Mouse (Mus musculus): ENCODE data around the gene Satb2. TPM values are rescaled to one million over a fixed set of nuclear protein-coding genes. Genes with fewer than 3 reads are reported as not detected.

Gene Satb2
- polyA plus RNA-seq, 1 experiment: 1.00 TPM

- no peak overlapping the region for H3K27ac ChIP-seq (ENCODE audit: control insufficient read depth, insufficient read depth, low read depth, low read length, poor library complexity)
- no peak for TF ChIP-seq CTCF (IDR thresholded peaks at IDR 0.05; ENCODE audit: control insufficient read depth, insufficient read depth, low read length)
- no peak for TF ChIP-seq POLR2A (IDR thresholded peaks at IDR 0.05; ENCODE audit: borderline replicate concordance, control insufficient read depth, low read depth, low read length)
Observed at GRCm38 (mm10) chr1:56833307-56833706, 145.1 kb downstream of the Satb2 start.

GRCm38 (mm10) chr1:56832738-56833137, 145.7 kb downstream of the Satb2 start:
- 72% methylated on average over 8 of the region's 8 CpGs for WGBS
- H3K4me1 ChIP-seq (ENCODE audit: control insufficient read depth, insufficient read depth, low read length): no peaks in the 10 kb centered on the region; the same call in 1 of the 2 replicates
- H3K27ac ChIP-seq (ENCODE audit: control insufficient read depth, insufficient read depth, low read depth, low read length, poor library complexity): no peak overlapping the region
- TF ChIP-seq POLR2A (IDR thresholded peaks at IDR 0.05; ENCODE audit: borderline replicate concordance, control insufficient read depth, low read depth, low read length) (no peak), CTCF (IDR thresholded peaks at IDR 0.05; ENCODE audit: control insufficient read depth, insufficient read depth, low read length) (no peak)
- H3K4me3 ChIP-seq (replicated peaks; ENCODE audit: control insufficient read depth, low read depth, low read length): no peak overlapping the region

More at GRCm38 (mm10) chr1:56833307-56833706, 145.1 kb downstream of the Satb2 start:
- WGBS: 72% methylated on average over 6 of the region's 6 CpGs
- Histone ChIP-seq H3K4me3 (replicated peaks; ENCODE audit: control insufficient read depth, low read depth, low read length) (no peak overlapping the region), H3K4me1 (ENCODE audit: control insufficient read depth, insufficient read depth, low read length) (no peaks in the 10 kb centered on the region; the same call in 1 of the 2 replicates)

GRCm38 (mm10) chr1:56822735-56823134, 155.7 kb downstream of the Satb2 start:
- Histone ChIP-seq H3K4me3 (replicated peaks; ENCODE audit: control insufficient read depth, low read depth, low read length) (no peak overlapping the region), H3K27ac (ENCODE audit: control insufficient read depth, insufficient read depth, low read depth, low read length, poor library complexity) (no peak overlapping the region), H3K4me1 (ENCODE audit: control insufficient read depth, insufficient read depth, low read length) (no peaks in the 10 kb centered on the region)
- TF ChIP-seq POLR2A (IDR thresholded peaks at IDR 0.05; ENCODE audit: borderline replicate concordance, control insufficient read depth, low read depth, low read length): no peak
- whole genome bisulfite sequencing: 82% methylated on average over 5 of the region's 5 CpGs

- WGBS: 87% methylated on average over 3 of the region's 3 CpGs
- Histone ChIP-seq H3K27ac (ENCODE audit: control insufficient read depth, insufficient read depth, low read depth, low read length, poor library complexity) (no peak overlapping the region), H3K4me3 (replicated peaks; ENCODE audit: control insufficient read depth, low read depth, low read length) (no peak overlapping the region), H3K4me1 (ENCODE audit: control insufficient read depth, insufficient read depth, low read length) (no peaks in the 10 kb centered on the region)
- TF ChIP-seq POLR2A (IDR thresholded peaks at IDR 0.05; ENCODE audit: borderline replicate concordance, control insufficient read depth, low read depth, low read length): no peak
- no peak for TF ChIP-seq CTCF (IDR thresholded peaks at IDR 0.05; ENCODE audit: control insufficient read depth, insufficient read depth, low read length)
Observed at GRCm38 (mm10) chr1:56822025-56822424, 156.4 kb downstream of the Satb2 start.

- Histone ChIP-seq H3K4me3 (replicated peaks; ENCODE audit: control insufficient read depth, low read depth, low read length) (no peak overlapping the region), H3K27ac (ENCODE audit: control insufficient read depth, insufficient read depth, low read depth, low read length, poor library complexity) (no peak overlapping the region), H3K4me1 (ENCODE audit: control insufficient read depth, insufficient read depth, low read length) (no peaks in the 10 kb centered on the region)
- TF ChIP-seq CTCF (IDR thresholded peaks at IDR 0.05; ENCODE audit: control insufficient read depth, insufficient read depth, low read length) (no peak), POLR2A (IDR thresholded peaks at IDR 0.05; ENCODE audit: borderline replicate concordance, control insufficient read depth, low read depth, low read length) (no peak)
Observed at GRCm38 (mm10) chr1:56813506-56813905, 164.9 kb downstream of the Satb2 start.

GRCm38 (mm10) chr1:56812961-56813360, 165.5 kb downstream of the Satb2 start:
- no peak for TF ChIP-seq CTCF (IDR thresholded peaks at IDR 0.05; ENCODE audit: control insufficient read depth, insufficient read depth, low read length)
- no peak for TF ChIP-seq POLR2A (IDR thresholded peaks at IDR 0.05; ENCODE audit: borderline replicate concordance, control insufficient read depth, low read depth, low read length)
- Histone ChIP-seq H3K4me3 (replicated peaks; ENCODE audit: control insufficient read depth, low read depth, low read length) (no peak overlapping the region), H3K4me1 (ENCODE audit: control insufficient read depth, insufficient read depth, low read length) (no peaks in the 10 kb centered on the region), H3K27ac (ENCODE audit: control insufficient read depth, insufficient read depth, low read depth, low read length, poor library complexity) (no peak overlapping the region)
- WGBS: 86% methylated on average over 4 of the region's 4 CpGs

- Histone ChIP-seq H3K4me3 (replicated peaks; ENCODE audit: control insufficient read depth, low read depth, low read length) (no peak overlapping the region), H3K4me1 (ENCODE audit: control insufficient read depth, insufficient read depth, low read length) (no peaks in the 10 kb centered on the region), H3K27ac (ENCODE audit: control insufficient read depth, insufficient read depth, low read depth, low read length, poor library complexity) (no peak overlapping the region)
- WGBS: 89% methylated on average over 3 of the region's 3 CpGs
- no peak for TF ChIP-seq CTCF (IDR thresholded peaks at IDR 0.05; ENCODE audit: control insufficient read depth, insufficient read depth, low read length)
- TF ChIP-seq POLR2A (IDR thresholded peaks at IDR 0.05; ENCODE audit: borderline replicate concordance, control insufficient read depth, low read depth, low read length): no peak
Observed at GRCm38 (mm10) chr1:56811486-56811885, 167.0 kb downstream of the Satb2 start.

GRCm38 (mm10) chr1:56806006-56806405, 172.4 kb downstream of the Satb2 start:
- Histone ChIP-seq H3K4me1 (ENCODE audit: control insufficient read depth, insufficient read depth, low read length) (no peaks in the 10 kb centered on the region; the same call in 1 of the 2 replicates), H3K27ac (ENCODE audit: control insufficient read depth, insufficient read depth, low read depth, low read length, poor library complexity) (no peak overlapping the region), H3K4me3 (replicated peaks; ENCODE audit: control insufficient read depth, low read depth, low read length) (no peak overlapping the region)
- TF ChIP-seq POLR2A (IDR thresholded peaks at IDR 0.05; ENCODE audit: borderline replicate concordance, control insufficient read depth, low read depth, low read length) (no peak), CTCF (IDR thresholded peaks at IDR 0.05; ENCODE audit: control insufficient read depth, insufficient read depth, low read length) (no peak)
- 80% methylated on average over 5 of the region's 5 CpGs for WGBS

- Histone ChIP-seq H3K27ac (ENCODE audit: control insufficient read depth, insufficient read depth, low read depth, low read length, poor library complexity) (no peak overlapping the region), H3K4me1 (ENCODE audit: control insufficient read depth, insufficient read depth, low read length) (peaks cover 2% of the 10 kb centered on the region), H3K4me3 (replicated peaks; ENCODE audit: control insufficient read depth, low read depth, low read length) (no peak overlapping the region)
- 81% methylated on average over 7 of the region's 7 CpGs for WGBS
- no peak for TF ChIP-seq CTCF (IDR thresholded peaks at IDR 0.05; ENCODE audit: control insufficient read depth, insufficient read depth, low read length)
- TF ChIP-seq POLR2A (IDR thresholded peaks at IDR 0.05; ENCODE audit: borderline replicate concordance, control insufficient read depth, low read depth, low read length): no peak
Observed at GRCm38 (mm10) chr1:56800611-56801010, 177.8 kb downstream of the Satb2 start.
